Mouse (Mus musculus): ENCODE measurements around the gene Fbn1. TPM values are rescaled to one million over a fixed set of nuclear protein-coding genes. Genes with fewer than 3 reads are reported as not detected.

Fbn1 gene
- polyA plus RNA-seq, 1 experiment from 2014 or later, result 18.6 TPM

- Histone ChIP-seq H3K36me3 (peaks cover 12% of the 10 kb centered on the region), H3K27ac (no peak overlapping the region), H3K4me1 (no peaks in the 10 kb centered on the region), H3K4me2 (replicated peaks) (no peak overlapping the region), H3K4me3 (no peak overlapping the region), H3K27me3 (no peaks in the 10 kb centered on the region), H3K9me3 (no peaks in the 10 kb centered on the region), H3K9ac (no peak overlapping the region)
- no peak for ATAC-seq (ENCODE audit: low FRiP score, low read depth)
- 87% methylated on average over 3 of the region's 3 CpGs for WGBS
These were observed 96.0 kb downstream of the Fbn1 start for GRCm38 (mm10) chr2:125411777-125412176.

GRCm38 (mm10) chr2:125404509-125405105 lies 103.2 kb downstream of the Fbn1 start:
- no peak for ATAC-seq (ENCODE audit: low FRiP score, low read depth)
- H3K4me1 ChIP-seq, result no peaks in the 10 kb centered on the region
- no peak overlapping the region for H3K4me2 ChIP-seq (replicated peaks)
- WGBS, result 92% methylated on average over 4 of the region's 4 CpGs
- H3K4me3 ChIP-seq, result no peak overlapping the region
- no peaks in the 10 kb centered on the region for H3K27me3 ChIP-seq
- no peaks in the 10 kb centered on the region for H3K9me3 ChIP-seq
- no peaks in the 10 kb centered on the region; the same call in 1 of the 2 replicates for H3K36me3 ChIP-seq
- H3K27ac ChIP-seq, result no peak overlapping the region
- H3K9ac ChIP-seq, result no peak overlapping the region

- no peak overlapping the region for H3K9ac ChIP-seq
- H3K4me3 ChIP-seq, result no peak overlapping the region
- no peak for ATAC-seq (ENCODE audit: low FRiP score, low read depth)
- H3K27ac ChIP-seq, result no peak overlapping the region
- H3K27me3 ChIP-seq, result no peaks in the 10 kb centered on the region
- 88% methylated on average over 1 of the region's 1 CpGs for WGBS
- no peaks in the 10 kb centered on the region for H3K4me1 ChIP-seq
- H3K36me3 ChIP-seq, result peaks cover under 1% of the 10 kb centered on the region; the same call in 1 of the 2 replicates
- H3K9me3 ChIP-seq, result no peaks in the 10 kb centered on the region
- no peak overlapping the region for H3K4me2 ChIP-seq (replicated peaks)
These were observed 105.5 kb downstream of the Fbn1 start for GRCm38 (mm10) chr2:125402276-125402675.

GRCm38 (mm10) chr2:125400121-125400520 lies 107.7 kb downstream of the Fbn1 start:
- Histone ChIP-seq H3K9ac (no peak overlapping the region), H3K4me3 (no peak overlapping the region), H3K36me3 (peaks cover 14% of the 10 kb centered on the region), H3K27ac (no peak overlapping the region; the same call in 1 of the 2 replicates), H3K4me2 (replicated peaks) (no peak overlapping the region), H3K27me3 (no peaks in the 10 kb centered on the region), H3K9me3 (no peaks in the 10 kb centered on the region), H3K4me1 (no peaks in the 10 kb centered on the region)
- 91% methylated on average over 3 of the region's 3 CpGs for WGBS
- no peak for ATAC-seq (ENCODE audit: low FRiP score, low read depth)

GRCm38 (mm10) chr2:125397796-125398195 lies 110.0 kb downstream of the Fbn1 start:
- Histone ChIP-seq H3K9ac (no peak overlapping the region), H3K4me2 (replicated peaks) (no peak overlapping the region), H3K27me3 (no peaks in the 10 kb centered on the region), H3K4me1 (no peaks in the 10 kb centered on the region), H3K36me3 (peaks cover 32% of the 10 kb centered on the region), H3K4me3 (no peak overlapping the region), H3K27ac (no peak overlapping the region), H3K9me3 (no peaks in the 10 kb centered on the region)
- no peak for ATAC-seq (ENCODE audit: low FRiP score, low read depth)
- WGBS, result 85% methylated on average over 7 of the region's 7 CpGs

GRCm38 (mm10) chr2:125394428-125395101 lies 113.2 kb downstream of the Fbn1 start:
- no peak overlapping the region for H3K4me2 ChIP-seq (replicated peaks)
- ATAC-seq (ENCODE audit: low FRiP score, low read depth), result no peak
- WGBS, result 91% methylated on average over 9 of the region's 9 CpGs

GRCm38 (mm10) chr2:125391582-125391981 lies 116.2 kb downstream of the Fbn1 start:
- H3K4me2 ChIP-seq (replicated peaks), result no peak overlapping the region
- no peak for ATAC-seq (ENCODE audit: low FRiP score, low read depth)
- H3K27me3 ChIP-seq, result no peaks in the 10 kb centered on the region
- 80% methylated on average over 6 of the region's 6 CpGs for WGBS
- no peak overlapping the region for H3K4me3 ChIP-seq
- no peak overlapping the region for H3K9ac ChIP-seq
- H3K9me3 ChIP-seq, result no peaks in the 10 kb centered on the region
- H3K27ac ChIP-seq, result no peak overlapping the region
- H3K36me3 ChIP-seq, result peaks cover 54% of the 10 kb centered on the region
- no peaks in the 10 kb centered on the region for H3K4me1 ChIP-seq

More at GRCm38 (mm10) chr2:125394428-125395101, 113.2 kb downstream of the Fbn1 start:
- Histone ChIP-seq H3K9me3 (no peaks in the 10 kb centered on the region), H3K27ac (no peak overlapping the region), H3K4me1 (no peaks in the 10 kb centered on the region), H3K9ac (no peak overlapping the region), H3K4me3 (no peak overlapping the region), H3K36me3 (peaks cover 41% of the 10 kb centered on the region), H3K27me3 (no peaks in the 10 kb centered on the region)

- WGBS, result 93% methylated on average over 10 of the region's 10 CpGs
- no peak overlapping the region for H3K9ac ChIP-seq
- ATAC-seq (ENCODE audit: low FRiP score, low read depth), result no peak
- H3K4me1 ChIP-seq, result no peaks in the 10 kb centered on the region
- H3K4me3 ChIP-seq, result no peak overlapping the region
- no peaks in the 10 kb centered on the region for H3K27me3 ChIP-seq
- H3K9me3 ChIP-seq, result no peaks in the 10 kb centered on the region
- H3K4me2 ChIP-seq (replicated peaks), result no peak overlapping the region
- no peak overlapping the region for H3K27ac ChIP-seq
- H3K36me3 ChIP-seq, result peaks cover 50% of the 10 kb centered on the region
These were observed 118.0 kb downstream of the Fbn1 start for GRCm38 (mm10) chr2:125389796-125390195.

- Histone ChIP-seq H3K27ac (no peak overlapping the region), H3K4me1 (no peaks in the 10 kb centered on the region), H3K4me3 (no peak overlapping the region), H3K9ac (no peak overlapping the region), H3K27me3 (no peaks in the 10 kb centered on the region), H3K4me2 (replicated peaks) (no peak overlapping the region), H3K36me3 (peaks cover 44% of the 10 kb centered on the region), H3K9me3 (no peaks in the 10 kb centered on the region)
- no peak for ATAC-seq (ENCODE audit: low FRiP score, low read depth)
- WGBS, result 76% methylated on average over 7 of the region's 7 CpGs
These were observed 121.4 kb downstream of the Fbn1 start for GRCm38 (mm10) chr2:125386221-125386965.

GRCm38 (mm10) chr2:125384941-125385340 lies 122.9 kb downstream of the Fbn1 start:
- H3K9ac ChIP-seq, result no peak overlapping the region
- WGBS, result 73% methylated on average over 4 of the region's 4 CpGs
- no peaks in the 10 kb centered on the region for H3K4me1 ChIP-seq
- peaks cover 50% of the 10 kb centered on the region for H3K36me3 ChIP-seq
- no peak overlapping the region for H3K4me2 ChIP-seq (replicated peaks)
- no peak overlapping the region for H3K4me3 ChIP-seq
- H3K9me3 ChIP-seq, result no peaks in the 10 kb centered on the region
- H3K27ac ChIP-seq, result no peak overlapping the region
- no peak for ATAC-seq (ENCODE audit: low FRiP score, low read depth)
- no peaks in the 10 kb centered on the region for H3K27me3 ChIP-seq

- Histone ChIP-seq H3K4me3 (no peak overlapping the region), H3K4me2 (replicated peaks) (no peak overlapping the region), H3K4me1 (no peaks in the 10 kb centered on the region), H3K27ac (no peak overlapping the region), H3K9ac (no peak overlapping the region), H3K36me3 (peaks cover 49% of the 10 kb centered on the region), H3K9me3 (no peaks in the 10 kb centered on the region), H3K27me3 (no peaks in the 10 kb centered on the region)
- whole genome bisulfite sequencing, result 86% methylated on average over 6 of the region's 6 CpGs
- ATAC-seq (ENCODE audit: low FRiP score, low read depth), result no peak
These were observed 123.4 kb downstream of the Fbn1 start for GRCm38 (mm10) chr2:125384415-125384814.

- H3K4me3 ChIP-seq, result no peak overlapping the region
- no peak for ATAC-seq (ENCODE audit: low FRiP score, low read depth)
- no peaks in the 10 kb centered on the region for H3K4me1 ChIP-seq
- peaks cover 43% of the 10 kb centered on the region for H3K36me3 ChIP-seq
- no peak overlapping the region for H3K9ac ChIP-seq
- no peak overlapping the region for H3K27ac ChIP-seq
- no peak overlapping the region for H3K4me2 ChIP-seq (replicated peaks)
- H3K27me3 ChIP-seq, result no peaks in the 10 kb centered on the region
- H3K9me3 ChIP-seq, result no peaks in the 10 kb centered on the region
- WGBS, result 90% methylated on average over 7 of the region's 7 CpGs
These were observed 124.5 kb downstream of the Fbn1 start for GRCm38 (mm10) chr2:125383273-125383641.

Measured in limb, embryonic 13.5 days (tissue).